Mouse (Mus musculus): ENCODE data around the gene Ttc39a.

Ttc39a gene

DNA sequence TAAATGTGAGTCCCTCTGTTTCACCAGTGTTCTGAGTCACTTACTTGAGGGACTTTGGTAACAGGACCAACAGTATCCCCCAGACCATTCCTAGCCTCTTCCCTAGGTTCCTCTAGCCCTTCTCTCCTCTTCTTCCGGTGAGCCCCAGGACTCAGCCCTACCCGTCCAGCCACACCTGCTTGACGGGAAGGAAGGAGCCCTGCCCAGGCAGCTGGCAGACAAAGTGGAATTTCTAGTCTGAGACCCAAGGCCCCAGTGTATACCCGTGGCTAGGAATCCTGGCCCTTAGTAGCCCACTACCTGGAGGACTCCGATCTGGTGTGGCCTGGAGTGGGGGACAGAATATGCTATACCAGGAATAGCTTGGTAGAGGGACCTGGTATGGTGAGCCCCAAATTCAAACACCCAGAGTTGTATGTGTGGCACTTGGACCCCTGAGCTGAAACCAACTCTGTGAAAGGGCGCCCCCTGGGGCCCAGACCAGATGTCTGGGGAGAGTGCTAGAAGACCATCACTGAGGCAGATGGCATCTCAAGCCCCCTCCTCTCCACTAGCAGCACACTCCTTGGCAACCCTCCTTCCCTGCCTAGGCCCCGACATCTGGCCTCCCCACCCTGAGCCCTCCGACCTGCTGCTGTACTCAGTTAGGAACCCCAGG, 13.8 kb downstream of the Ttc39a start:
- in situ Hi-C loops (cut with MboI, MseI) = no loop called here

GRCm38 (mm10) chr4:109421608-109422007, 15.2 kb downstream of the Ttc39a start:
- in situ Hi-C loops (cut with MboI, MseI) = no loop called here

GRCm38 (mm10) chr4:109422436-109422835, 16.0 kb downstream of the Ttc39a start:
- in situ Hi-C loops (cut with MboI, MseI) = no loop called here

- in situ Hi-C loops (cut with MboI, MseI) = no loop called here
Measured at GRCm38 (mm10) chr4:109423438-109423837, 17.0 kb downstream of the Ttc39a start.

DNA sequence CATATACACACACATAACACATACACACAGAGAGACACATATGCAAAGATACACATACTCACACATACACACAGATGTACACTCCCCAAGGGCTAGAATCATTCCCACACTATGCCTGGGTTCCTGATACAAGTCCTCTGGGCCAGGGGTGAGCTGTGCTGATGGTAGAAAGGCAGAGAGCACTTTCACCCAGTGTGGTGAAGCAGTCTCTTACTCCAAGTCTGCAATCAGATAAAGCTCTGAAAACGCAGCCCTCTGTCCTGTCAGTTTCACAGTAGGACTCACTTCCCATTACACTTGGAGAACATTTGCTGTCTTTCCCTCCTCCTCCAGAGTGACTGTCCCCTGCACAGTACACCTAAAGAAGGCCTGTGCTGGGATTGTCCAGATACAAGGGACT, 20.6 kb downstream of the Ttc39a start:
- in situ Hi-C loops (cut with MboI, MseI) = no loop called here

DNA sequence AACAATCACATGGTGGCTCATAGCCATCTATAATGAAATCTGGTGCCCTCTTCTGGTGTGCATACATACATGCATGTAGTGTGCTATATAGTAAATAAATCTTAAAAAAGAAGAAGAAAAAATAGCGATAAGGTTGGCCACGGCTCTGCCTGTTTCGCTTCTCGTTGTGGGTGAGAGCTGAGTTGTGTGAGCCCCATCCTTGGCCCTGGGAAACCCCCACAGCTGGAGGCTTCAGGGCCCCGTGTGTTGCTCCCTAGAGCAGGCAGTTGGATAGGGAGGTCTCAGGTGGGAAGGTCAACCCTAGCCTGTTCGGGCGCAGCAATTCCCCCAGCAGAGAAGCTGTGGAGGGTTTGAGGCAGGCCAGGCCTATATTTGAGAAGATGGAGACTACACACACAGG, 23.8 kb downstream of the Ttc39a start:
- in situ Hi-C loops (cut with MboI, MseI) = no loop called here

GRCm38 (mm10) chr4:109430854-109431253, 24.4 kb downstream of the Ttc39a start:
- in situ Hi-C loops (cut with MboI, MseI) = no loop called here

GRCm38 (mm10) chr4:109432668-109433375, 26.4 kb downstream of the Ttc39a start:
- in situ Hi-C loops (cut with MboI, MseI) = no loop called here

DNA sequence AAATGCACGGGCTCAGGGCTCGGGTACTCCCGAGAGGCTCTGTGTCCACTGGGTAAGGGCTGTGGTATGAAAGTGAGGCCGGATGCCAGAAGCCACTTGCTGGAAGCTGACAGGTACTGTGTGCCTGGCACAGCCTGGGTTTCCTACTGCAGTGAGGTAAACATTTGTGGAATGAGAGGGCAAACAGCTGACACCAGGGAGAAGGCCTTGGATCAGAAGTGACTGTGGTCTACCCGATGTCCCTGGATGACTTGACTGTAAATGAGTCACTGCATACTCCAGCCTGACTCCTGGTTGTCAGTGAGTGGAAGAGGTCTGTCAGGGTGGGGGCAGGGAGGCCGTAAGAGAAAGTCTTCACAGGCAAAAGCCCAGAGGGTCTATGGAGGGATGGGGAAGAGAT, 27.2 kb downstream of the Ttc39a start:
- in situ Hi-C loops (cut with MboI, MseI) = no loop called here

- in situ Hi-C loops (cut with MboI, MseI) = no loop called here
Measured at GRCm38 (mm10) chr4:109434256-109434655, 27.8 kb downstream of the Ttc39a start.

DNA sequence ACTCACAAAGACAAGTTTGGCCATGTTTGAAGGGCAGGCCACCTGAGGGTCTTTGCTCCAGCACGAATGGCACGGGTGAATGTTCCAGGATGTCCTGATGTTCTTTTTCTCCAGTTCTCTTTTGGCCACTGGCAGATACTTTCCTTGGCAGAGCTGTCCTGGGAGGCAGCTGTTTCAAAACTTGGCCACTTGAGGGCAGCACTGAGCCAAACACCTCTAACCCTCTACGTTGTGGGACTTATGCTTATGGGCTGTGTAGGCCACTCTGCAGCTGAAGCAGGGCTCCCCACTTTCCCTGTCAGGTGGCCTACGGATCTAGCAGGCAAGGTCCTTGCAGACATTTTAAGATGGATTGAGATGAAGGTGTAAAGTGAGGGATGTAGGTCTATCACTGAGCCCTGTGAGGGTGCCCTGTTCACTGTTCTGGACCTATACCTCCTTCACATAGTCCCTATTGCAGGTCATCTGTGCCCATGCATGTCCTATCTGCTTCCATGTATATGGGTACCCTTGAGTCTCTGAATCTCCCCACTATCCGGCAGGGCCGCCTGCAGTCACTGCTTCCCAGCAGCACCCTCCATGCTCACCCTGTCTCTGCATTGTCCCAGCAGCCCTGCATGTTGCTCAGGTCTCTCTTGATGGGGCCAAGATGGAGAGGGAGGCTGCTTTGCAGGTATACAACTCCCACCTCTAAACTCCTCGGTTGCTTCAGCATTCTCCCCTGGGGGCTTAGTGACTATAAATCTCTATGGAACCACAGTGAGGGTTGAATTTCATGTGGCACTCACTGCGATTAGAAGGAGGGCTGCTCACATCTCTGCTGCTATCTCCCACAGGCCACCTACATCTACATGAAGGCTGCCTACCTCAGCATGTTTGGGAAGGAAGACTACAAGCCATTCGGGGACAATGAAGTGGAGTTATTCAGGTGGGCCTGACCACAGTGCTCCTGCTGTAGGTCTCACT, 31.8 kb downstream of the Ttc39a start:
- in situ Hi-C loops (cut with MboI, MseI) = no loop called here

- in situ Hi-C loops (cut with MboI, MseI) = no loop called here
Measured at GRCm38 (mm10) chr4:109439101-109439500, 32.7 kb downstream of the Ttc39a start.

- in situ Hi-C loops (cut with MboI, MseI) = no loop called here
Measured at GRCm38 (mm10) chr4:109439825-109440248, 33.4 kb downstream of the Ttc39a start.

DNA sequence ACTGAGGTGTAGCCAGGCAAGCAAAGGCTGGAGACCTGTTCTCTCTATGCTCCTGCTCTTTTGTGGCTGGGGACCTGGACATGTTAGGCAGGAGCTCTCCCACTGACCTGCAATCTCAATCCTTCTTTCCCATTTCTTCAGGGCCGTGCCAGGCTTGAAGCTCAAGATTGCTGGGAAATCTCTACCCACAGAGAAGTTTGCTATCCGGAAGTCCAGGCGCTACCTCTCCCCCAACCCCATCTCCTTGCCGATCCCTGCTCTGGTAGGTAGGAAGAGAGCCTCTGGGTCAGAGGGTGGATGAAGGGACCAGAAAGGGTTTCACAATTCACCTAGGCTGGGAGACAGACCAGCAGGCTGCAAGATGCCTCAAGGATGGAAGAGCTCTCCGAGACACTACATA, 34.0 kb downstream of the Ttc39a start:
- in situ Hi-C loops (cut with MboI, MseI) = no loop called here

- in situ Hi-C loops (cut with MboI, MseI) = no loop called here
Measured at GRCm38 (mm10) chr4:109441000-109441399, 34.6 kb downstream of the Ttc39a start.

- in situ Hi-C loops (cut with MboI, MseI) = no loop called here
Measured at GRCm38 (mm10) chr4:109442126-109442525, 35.7 kb downstream of the Ttc39a start.

DNA sequence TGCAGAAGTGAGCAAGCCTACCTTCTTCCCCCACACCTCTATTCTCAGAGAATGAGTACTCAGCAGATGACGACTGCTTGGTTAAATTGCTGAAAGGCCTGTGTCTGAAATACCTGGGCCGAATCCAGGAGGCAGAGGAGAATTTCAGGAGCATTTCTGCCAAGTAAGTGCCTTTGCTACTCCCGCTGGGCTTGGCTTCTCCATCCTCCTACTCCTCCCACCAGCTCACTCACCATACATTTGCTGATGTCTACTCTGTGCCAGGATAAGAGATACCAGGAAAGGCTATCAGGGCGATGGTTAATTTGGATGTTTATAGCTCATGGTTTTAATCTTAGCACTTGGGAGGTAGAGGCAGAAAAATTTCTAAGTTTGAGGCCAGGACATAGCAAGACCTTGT, 36.2 kb downstream of the Ttc39a start:
- in situ Hi-C loops (cut with MboI, MseI) = no loop called here

DNA sequence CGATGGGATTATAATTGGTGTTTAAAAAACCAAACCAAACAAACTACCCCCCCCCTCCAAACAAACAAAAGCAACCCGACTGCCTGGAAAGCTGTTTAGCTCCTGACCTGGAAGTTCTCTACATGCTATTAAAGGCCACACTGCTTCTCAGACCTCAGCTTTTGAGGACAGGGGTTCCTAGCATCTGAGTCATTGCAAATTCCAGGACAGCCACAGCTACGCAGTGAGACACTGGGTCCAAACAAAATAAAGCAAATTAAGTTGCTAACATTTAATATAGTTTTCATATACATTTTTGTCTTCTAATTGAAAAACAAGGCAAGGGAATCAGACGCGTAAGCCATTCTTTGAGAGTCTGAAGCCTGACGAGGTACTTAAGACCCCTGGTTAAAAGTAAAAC, 38.0 kb downstream of the Ttc39a start:
- in situ Hi-C loops (cut with MboI, MseI) = no loop called here

- in situ Hi-C loops (cut with MboI, MseI) = no loop called here
Measured at GRCm38 (mm10) chr4:109444951-109445350, 38.5 kb downstream of the Ttc39a start.

DNA sequence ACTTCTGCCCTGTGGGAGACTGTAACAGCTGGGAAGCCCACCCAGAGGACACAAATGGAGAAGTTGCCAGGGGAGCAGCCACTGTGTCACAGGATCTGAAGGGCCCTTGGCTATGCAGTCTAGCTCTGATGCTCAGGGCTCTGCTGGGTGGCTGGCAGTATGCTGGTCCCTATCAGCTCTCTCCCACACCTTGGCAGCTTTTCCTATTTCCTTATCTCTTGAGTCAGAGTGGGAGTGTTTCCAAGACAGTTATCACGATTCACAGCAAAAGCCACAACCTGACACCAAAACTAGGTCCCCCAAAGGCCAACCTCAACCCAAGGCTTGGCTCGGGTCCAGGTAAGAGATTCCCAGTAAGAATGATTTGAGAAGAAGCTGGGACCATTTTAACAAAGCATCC, 39.0 kb downstream of the Ttc39a start:
- in situ Hi-C loops (cut with MboI, MseI) = no loop called here

DNA sequence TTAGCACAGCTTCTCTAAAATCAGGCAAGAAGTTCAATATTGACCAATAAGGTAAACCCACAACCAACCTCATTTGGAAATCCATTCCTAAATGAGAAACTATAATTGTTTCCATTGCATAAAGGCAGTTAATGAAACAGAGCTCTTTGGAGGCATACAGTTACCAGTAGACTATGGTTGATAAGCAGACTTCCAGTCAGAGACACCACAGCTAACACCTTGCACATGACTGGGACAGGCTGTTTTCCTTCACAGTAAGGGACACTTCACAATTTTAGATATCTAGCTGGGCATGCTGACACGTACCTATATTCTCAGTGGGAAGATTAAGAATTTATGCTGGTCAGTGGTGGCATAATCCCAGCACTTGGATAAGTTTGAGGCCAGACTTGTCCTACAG, 39.5 kb downstream of the Ttc39a start:
- in situ Hi-C loops (cut with MboI, MseI) = no loop called here

DNA sequence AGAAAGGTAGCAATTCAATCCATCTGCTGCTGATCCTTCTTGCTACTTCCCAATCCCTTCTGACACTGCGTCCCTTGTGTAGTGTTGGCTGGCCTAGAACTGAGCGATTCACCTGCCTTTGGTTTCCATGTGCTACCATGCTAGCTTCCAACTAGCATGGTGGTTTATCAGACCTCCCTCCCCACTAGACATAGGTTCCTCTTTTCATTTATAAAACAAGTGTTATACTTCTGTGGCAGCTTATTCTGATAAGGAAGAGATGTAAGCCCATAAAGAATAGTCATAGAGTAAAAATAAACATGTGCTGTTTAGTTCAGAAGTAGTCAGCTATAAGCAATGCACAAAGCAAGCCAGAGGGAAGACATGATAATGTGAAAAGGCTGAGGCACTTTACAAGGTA, 42.1 kb downstream of the Ttc39a start:
- in situ Hi-C loops (cut with MboI, MseI) = no loop called here

All from regulatory T cell (primary cell).